Mouse (Mus musculus) embryonic facial prominence, embryonic 13.5 days (tissue): ENCODE measurements around the gene Tet2. TPM values are rescaled to one million over a fixed set of nuclear protein-coding genes. Genes with fewer than 3 reads are reported as not detected.

Source experiments
- ATAC-seq: fragments of 200-750 bp; cut with Nextera tagmentation; 2 replicates; pipeline ENCODE4 v1.8.0; 2017; ENCODE audit warnings: low read depth; ENCODE audit not compliant: insufficient number of reproducible peaks, insufficient read depth, low FRiP score, low TSS enrichment
- H3K27ac ChIP-seq: fragments of 300-500 bp; sonication (generic); 2 replicates; pipeline ENCODE4 v1.5.1; 2015; ENCODE audit warnings: moderate library complexity, mild to moderate bottlenecking, inconsistent platforms
- H3K27me3 ChIP-seq: fragments of 300-500 bp; sonication (generic); 2 replicates; pipeline ENCODE4 v1.6.1; 2015; ENCODE audit warnings: mild to moderate bottlenecking, inconsistent platforms
- H3K36me3 ChIP-seq: fragments of 300-500 bp; sonication (generic); 2 replicates; pipeline ENCODE4 v1.6.1; 2015; ENCODE audit warnings: mild to moderate bottlenecking, inconsistent platforms
- H3K4me1 ChIP-seq: fragments of 300-500 bp; sonication (generic); 2 replicates; pipeline ENCODE4 v1.6.1; 2015; ENCODE audit warnings: inconsistent platforms
- H3K4me2 ChIP-seq: fragments of 300-500 bp; sonication (generic); 2 replicates; pipeline ENCODE4 v1.6.1; 2015; ENCODE audit warnings: moderate library complexity, mild to moderate bottlenecking, inconsistent platforms
- H3K4me3 ChIP-seq: fragments of 300-500 bp; sonication (generic); 2 replicates; pipeline ENCODE4 v1.5.1; 2015; ENCODE audit warnings: mild to moderate bottlenecking, inconsistent platforms
- H3K9ac ChIP-seq: fragments of 300-500 bp; sonication (generic); 2 replicates; pipeline ENCODE4 v1.6.1; 2015; ENCODE audit warnings: mild to moderate bottlenecking, inconsistent platforms
- H3K9me3 ChIP-seq: fragments of 300-500 bp; sonication (generic); 2 replicates; pipeline ENCODE4 v1.6.1; 2016; ENCODE audit warnings: inconsistent platforms
- WGBS: fragments of 180-500 bp; shearing (Covaris S2); methylation state at CpG from one replicate; pipeline ENCODE4 v1.1.7; 2015; ENCODE audit warnings: mixed read lengths; 5-methylcytosine and 5-hydroxymethylcytosine counted together
- microRNA-seq: library from miRNA; unstranded; fragments of <30 nt; microRNA quantifications from one replicate; pipeline ENCODE4, GENCODE M21; 2016
- polyA plus RNA-seq: library from polyadenylated mRNA; unstranded; fragments of >200 nt; fragmentation: Nextera tagmentation; extraction: Ambion mirVana; gene quantifications from 2 replicates; pipeline ENCODE4 v1.2.1, GENCODE M21; 2015

Gene Tet2
- polyA plus RNA-seq, 1 experiment from 2014 or later: 23.4 TPM

- no peaks in the 10 kb centered on the region for H3K4me1 ChIP-seq
- 83% methylated on average over 6 of the region's 6 CpGs for WGBS
- no peak for ATAC-seq
These were observed 109.7 kb downstream of the Tet2 start for GRCm38 (mm10) chr3:133435141-133435773.

GRCm38 (mm10) chr3:133429394-133430173, 115.4 kb downstream of the Tet2 start:
- no peak overlapping the region for H3K4me2 ChIP-seq
- no peak overlapping the region for H3K27ac ChIP-seq
- no peak overlapping the region for H3K9ac ChIP-seq
- H3K36me3 ChIP-seq: no peaks in the 10 kb centered on the region
- H3K4me3 ChIP-seq: no peak overlapping the region
- 75% methylated on average over 4 of the region's 4 CpGs for WGBS
- H3K4me1 ChIP-seq: no peaks in the 10 kb centered on the region
- ATAC-seq: no peak
- H3K27me3 ChIP-seq: no peaks in the 10 kb centered on the region
- no peaks in the 10 kb centered on the region for H3K9me3 ChIP-seq

More at GRCm38 (mm10) chr3:133435141-133435773, 109.7 kb downstream of the Tet2 start:
- Histone ChIP-seq H3K9ac (no peak overlapping the region), H3K27me3 (no peaks in the 10 kb centered on the region), H3K9me3 (no peaks in the 10 kb centered on the region), H3K4me3 (no peak overlapping the region), H3K4me2 (no peak overlapping the region), H3K27ac (no peak overlapping the region), H3K36me3 (no peaks in the 10 kb centered on the region)

GRCm38 (mm10) chr3:133428003-133428402, 116.9 kb downstream of the Tet2 start:
- Histone ChIP-seq H3K36me3 (no peaks in the 10 kb centered on the region), H3K4me1 (no peaks in the 10 kb centered on the region), H3K4me3 (no peak overlapping the region), H3K27me3 (no peaks in the 10 kb centered on the region), H3K9ac (no peak overlapping the region), H3K9me3 (no peaks in the 10 kb centered on the region), H3K4me2 (no peak overlapping the region), H3K27ac (no peak overlapping the region)
- ATAC-seq: no peak
- 78% methylated on average over 4 of the region's 4 CpGs for WGBS

- H3K36me3 ChIP-seq: no peaks in the 10 kb centered on the region
- no peaks in the 10 kb centered on the region for H3K4me1 ChIP-seq
- H3K9ac ChIP-seq: no peak overlapping the region
- H3K4me2 ChIP-seq: no peak overlapping the region
- no peaks in the 10 kb centered on the region for H3K9me3 ChIP-seq
- no peaks in the 10 kb centered on the region for H3K27me3 ChIP-seq
- no peak for ATAC-seq
- H3K4me3 ChIP-seq: no peak overlapping the region
- H3K27ac ChIP-seq: no peak overlapping the region
These were observed 121.9 kb downstream of the Tet2 start for GRCm38 (mm10) chr3:133423073-133423472.

GRCm38 (mm10) chr3:133414747-133415146, 130.2 kb downstream of the Tet2 start:
- no peak overlapping the region for H3K4me3 ChIP-seq
- H3K4me2 ChIP-seq: no peak overlapping the region
- no peaks in the 10 kb centered on the region for H3K27me3 ChIP-seq
- H3K27ac ChIP-seq: no peak overlapping the region
- H3K4me1 ChIP-seq: no peaks in the 10 kb centered on the region
- H3K36me3 ChIP-seq: no peaks in the 10 kb centered on the region
- no peak for ATAC-seq
- no peaks in the 10 kb centered on the region for H3K9me3 ChIP-seq
- no peak overlapping the region for H3K9ac ChIP-seq
- 92% methylated on average over 4 of the region's 4 CpGs for WGBS

Small RNA genes within 50 kb of the gene (microRNA-seq; reads per million reads assigned to microRNA genes)
- not detected for gene Gm25042

Other genes with a start within 250 kb of the Tet2 start
- 77.0 and 86.2 TPM in 2 replicates for gene Ppa2, start 235.0 kb downstream of the Tet2 start, polyA plus RNA-seq